7 mouse cellular contexts compared by ENCODE assay signal in the genomic region with DNA sequence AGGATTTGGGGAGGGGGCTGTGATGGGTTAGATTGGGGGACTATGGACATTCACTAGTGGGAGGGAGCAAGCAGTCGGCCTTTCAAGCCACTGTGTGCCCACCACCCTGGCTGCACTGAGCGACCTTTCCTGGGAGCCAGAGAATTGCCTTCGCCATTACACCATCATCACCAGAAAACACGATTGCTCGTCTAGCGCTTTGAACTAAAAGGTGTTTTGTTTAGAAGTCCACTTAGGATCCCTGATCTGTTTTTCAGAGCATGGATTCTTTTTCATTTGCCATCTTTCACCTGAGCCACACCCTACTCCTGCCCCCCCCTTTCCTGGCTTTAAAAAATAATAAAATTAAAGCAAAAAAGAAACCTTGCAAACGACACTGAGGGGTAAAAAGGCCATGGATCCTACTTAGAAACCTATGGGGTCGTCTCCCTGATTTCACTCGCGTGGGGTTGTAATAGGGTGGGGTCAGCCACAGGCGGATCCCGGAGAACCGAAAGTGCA. TPM values are rescaled to one million over a fixed set of nuclear protein-coding genes. Genes with fewer than 3 reads are reported as not detected.
DNase-seq lines count a peak whose midpoint lies in the region; ATAC-seq and TF ChIP-seq lines count a peak whose summit lies in the region.

No protein-coding gene starts in this region.

- H3K9ac ChIP-seq in kidney, postnatal 0 days (ENCODE audit: low read depth, low read length) = peak overlapping the region; percentile 87

- H3K4me2 ChIP-seq in kidney, postnatal 0 days (ENCODE audit: low read length) = peak overlapping the region; percentile 88
- H3K4me2 ChIP-seq in myocyte (ENCODE audit: low read depth) = peak overlapping the region; percentile 98

- H3K79me2 ChIP-seq in myocyte (ENCODE audit: control insufficient read depth, insufficient read depth) = peaks cover 72% of the 10 kb centered on the region

- H3K27ac ChIP-seq in embryonic fibroblast, embryonic 13.5 days (ENCODE audit: insufficient read depth, low read length) = peak overlapping the region; percentile 96
- H3K27ac ChIP-seq in kidney, postnatal 0 days = peak overlapping the region; percentile 98

- peak overlapping the region; percentile 49 for H3K4me3 ChIP-seq in embryonic fibroblast, embryonic 13.5 days (ENCODE audit: insufficient read depth, low read length)
- peak overlapping the region; percentile 62 for H3K4me3 ChIP-seq in kidney, postnatal 0 days (replicated peaks; ENCODE audit: low read depth, low read length)
- peak overlapping the region; percentile 81 for H3K4me3 ChIP-seq in myocyte

- H3K36me3 ChIP-seq in kidney, postnatal 0 days (ENCODE audit: insufficient read depth, low read length) = 0 out of 2 replicates have a peak, but pooled peaks cover 3% of the 10 kb centered on the region
- H3K36me3 ChIP-seq in myocyte (ENCODE audit: control insufficient read depth, insufficient read depth) = peaks cover 11% of the 10 kb centered on the region

- peaks cover 3% of the 10 kb centered on the region; the same call in 1 of the 2 replicates for H3K4me1 ChIP-seq in embryonic fibroblast, embryonic 13.5 days (ENCODE audit: control insufficient read depth, insufficient read depth, low read length)
- H3K4me1 ChIP-seq in kidney, postnatal 0 days (replicated peaks; ENCODE audit: insufficient read depth, low read length) = peaks cover 6% of the 10 kb centered on the region; the same call in 1 of the 2 replicates

- no peak for TF ChIP-seq CTCF in embryonic fibroblast, embryonic 13.5 days (IDR thresholded peaks at IDR 0.05; ENCODE audit: borderline replicate concordance, insufficient read depth, low read length)
- no peak for TF ChIP-seq CTCF in kidney, postnatal 0 days (IDR thresholded peaks at IDR 0.05; ENCODE audit: low read depth)

- 2% methylated on average over 13 of the region's 13 CpGs for WGBS in kidney, postnatal 0 days

- H3K27me3 ChIP-seq in kidney, postnatal 0 days (ENCODE audit: insufficient read depth, low read length) = no peaks in the 10 kb centered on the region
- H3K27me3 ChIP-seq in myocyte (ENCODE audit: control insufficient read depth, insufficient read depth, insufficient read length) = no peaks in the 10 kb centered on the region

- DNase-seq in retina, embryonic 14.5 days (ENCODE audit: low spot score) = peak; percentile 64
- no peak for DNase-seq in retina, postnatal 1 day
- DNase-seq in kidney, postnatal 0 days (ENCODE audit: low spot score) = peak; percentile 30
- DNase-seq in spleen, postnatal 4 days (ENCODE audit: low spot score in 2 of 2) = no peak
- DNase-seq in adrenal gland, adult 2 months = no peak

- peak overlapping the region; percentile 82 for H3ac ChIP-seq in myocyte (ENCODE audit: control insufficient read depth, insufficient read length)

- ATAC-seq in kidney, postnatal 0 days (replicated peaks; ENCODE audit: low FRiP score, low read depth) = no peak

- no peaks in the 10 kb centered on the region for H3K9me3 ChIP-seq in kidney, postnatal 0 days (replicated peaks; ENCODE audit: low read length)

- peak; percentile 23 for TF ChIP-seq POLR2A in embryonic fibroblast, embryonic 13.5 days (IDR thresholded peaks at IDR 0.05; ENCODE audit: low read depth, low read length)
- TF ChIP-seq POLR2A in myocyte (IDR thresholded peaks at IDR 0.05; ENCODE audit: insufficient read length, low read depth) = no peak

TF ChIP-seq in myocyte, 11 proteins besides CTCF, POLR2A, EP300 and RAD21:
- no peak for TF ChIP-seq E2F4 (IDR thresholded peaks at IDR 0.05; ENCODE audit: insufficient read depth)
- TF ChIP-seq POLR2AphosphoS2 (IDR thresholded peaks at IDR 0.05; ENCODE audit: insufficient read length, low read depth) = no peak
- TF ChIP-seq TCF3 (IDR thresholded peaks at IDR 0.05; ENCODE audit: insufficient read length, low read depth) = no peak
- TF ChIP-seq CEBPB (IDR thresholded peaks at IDR 0.05; ENCODE audit: insufficient read depth, poor library complexity, severe bottlenecking) = no peak
- TF ChIP-seq MAX (IDR thresholded peaks at IDR 0.05; ENCODE audit: low read depth) = no peak
- TF ChIP-seq REST (IDR thresholded peaks at IDR 0.05; ENCODE audit: insufficient read depth, insufficient read length) = no peak

RNA-seq across cellular contexts. Expression of a gene that starts 7.4 kb away (rescaled TPM):
- polyA plus RNA-seq in embryonic fibroblast, embryonic 13.5 days (2011; ENCODE audit: insufficient read length, low read depth, missing spikeins) = 34.1 and 59.8 TPM in 2 replicates
- 25.1 and 25.9 TPM in 2 replicates for polyA plus RNA-seq in kidney, postnatal 0 days (2015; fragmentation: Nextera tagmentation; extraction: Ambion mirVana)
- 27.7 TPM for polyA plus RNA-seq in myocyte (2012; fragmentation: generic; extraction: Trizol)
- 10 to 100 TPM; 41.5 to 42.2 TPM for total RNA-seq in adrenal gland, adult 2 months (2021)
- 24.5 and 31.9 TPM in 2 replicates for polyA plus RNA-seq in adrenal gland, adult 2 months (2012; rRNA removed)

RNA-seq across cellular contexts. Expression of a gene that starts 29.3 kb away (rescaled TPM):
- polyA plus RNA-seq in embryonic fibroblast, embryonic 13.5 days (2011; ENCODE audit: insufficient read length, low read depth, missing spikeins) = 3.2 and 6.6 TPM in 2 replicates
- polyA plus RNA-seq in kidney, postnatal 0 days (2015; fragmentation: Nextera tagmentation; extraction: Ambion mirVana) = 11.1 and 12.1 TPM in 2 replicates
- polyA plus RNA-seq in myocyte (2012; fragmentation: generic; extraction: Trizol) = 2.2 TPM
- 1 to 10 TPM; 5.2 to 8.6 TPM for total RNA-seq in adrenal gland, adult 2 months (2021)
- 9.6 and 9.9 TPM in 2 replicates for polyA plus RNA-seq in adrenal gland, adult 2 months (2012; rRNA removed)

RNA-seq across cellular contexts. Expression of a gene that starts 53.9 kb away (rescaled TPM):
- polyA plus RNA-seq in embryonic fibroblast, embryonic 13.5 days (2011; ENCODE audit: insufficient read length, low read depth, missing spikeins) = 0.32 and 0.47 TPM in 2 replicates
- polyA plus RNA-seq in kidney, postnatal 0 days (2015; fragmentation: Nextera tagmentation; extraction: Ambion mirVana) = 4.4 and 4.5 TPM in 2 replicates
- polyA plus RNA-seq in myocyte (2012; fragmentation: generic; extraction: Trizol) = 0.12 TPM
- total RNA-seq in adrenal gland, adult 2 months (2021) = 1 to 10 TPM; 3.9 to 4.7 TPM
- 2.0 TPM in 2 replicates for polyA plus RNA-seq in adrenal gland, adult 2 months (2012; rRNA removed)

Comparison
In these comparisons a context has a peak if more than half of its experiments do, and no peak if none do; other contexts are left out.
1. DNase-seq: peak in retina, embryonic 14.5 days (single experiment) and kidney, postnatal 0 days (single experiment); none in retina, postnatal 1 day (single experiment), spleen, postnatal 4 days (0 of 2) and adrenal gland, adult 2 months (single experiment).
2. Peak in every context shown above with its lines, with median percentiles within 50 percentile points of each other: H3K4me3 ChIP-seq.